Comparison of ENCODE assay signal across 12 mouse cellular contexts in the genomic region with DNA sequence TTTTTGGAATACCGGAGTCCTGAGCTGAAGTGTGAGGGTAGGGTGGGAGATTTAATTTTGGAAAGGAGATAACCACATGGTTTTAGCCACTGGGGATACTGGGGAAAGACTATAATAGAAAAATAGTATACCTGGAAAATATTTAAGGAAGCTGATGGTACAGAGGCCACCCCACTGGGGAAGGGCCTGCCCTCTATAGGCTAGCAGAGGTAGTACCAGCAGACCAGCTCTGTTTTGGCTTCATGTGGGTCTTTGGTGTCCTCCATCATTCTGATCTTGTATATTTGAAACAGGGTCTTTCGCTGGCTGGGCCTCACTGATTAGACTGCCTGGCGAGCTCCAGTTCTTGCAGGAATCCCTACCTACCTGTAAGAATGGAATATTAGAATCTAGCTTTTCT. TPM values are rescaled to one million over a fixed set of nuclear protein-coding genes. Genes with fewer than 3 reads are reported as not detected.
DNase-seq lines count a peak whose midpoint lies in the region; ATAC-seq and TF ChIP-seq lines count a peak whose summit lies in the region.
"Had no signal": no experiment of that assay in that cellular context is flagged by ENCODE, and none has a peak within 500 bp of the region (broad histone marks: within the 10 kb centered on the region; RNA-seq: fewer than 3 reads in every experiment).

No protein-coding gene starts in this region.

- H3K36me3 ChIP-seq in intestine, postnatal 0 days (ENCODE audit: control insufficient read depth, insufficient read depth), result no peaks in the 10 kb centered on the region
- no peaks in the 10 kb centered on the region for H3K36me3 ChIP-seq in intestine, embryonic 15.5 days
- no peaks in the 10 kb centered on the region for H3K36me3 ChIP-seq in forebrain, embryonic 15.5 days
- H3K36me3 ChIP-seq: heart, embryonic 15.5 days had no signal

- no peak overlapping the region for H3K9ac ChIP-seq in intestine, postnatal 0 days (ENCODE audit: low read depth, low read length)
- H3K9ac ChIP-seq in intestine, embryonic 15.5 days, result no peak overlapping the region
- H3K9ac ChIP-seq in forebrain, embryonic 15.5 days (replicated peaks), result no peak overlapping the region
- H3K9ac ChIP-seq: heart, embryonic 15.5 days had no signal

- TF ChIP-seq CTCF in intestine, postnatal 0 days (IDR thresholded peaks at IDR 0.05; ENCODE audit: low read depth), result peak; percentile 60

- no peaks in the 10 kb centered on the region for H3K4me1 ChIP-seq in intestine, postnatal 0 days (replicated peaks; ENCODE audit: control insufficient read depth, insufficient read depth, low read length)
- H3K4me1 ChIP-seq in intestine, embryonic 15.5 days (replicated peaks), result no peaks in the 10 kb centered on the region
- peaks cover 5% of the 10 kb centered on the region for H3K4me1 ChIP-seq in forebrain, embryonic 15.5 days
- H3K4me1 ChIP-seq: heart, embryonic 15.5 days had no signal

- H3K4me2 ChIP-seq in intestine, postnatal 0 days (replicated peaks; ENCODE audit: low read depth), result no peak overlapping the region
- no peak overlapping the region for H3K4me2 ChIP-seq in intestine, embryonic 15.5 days (replicated peaks)
- H3K4me2 ChIP-seq in forebrain, embryonic 15.5 days (replicated peaks), result no peak overlapping the region
- H3K4me2 ChIP-seq: heart, embryonic 15.5 days had no signal

- H3K9me3 ChIP-seq in intestine, postnatal 0 days (ENCODE audit: control insufficient read depth), result no peaks in the 10 kb centered on the region
- H3K9me3 ChIP-seq in intestine, embryonic 15.5 days, result no peaks in the 10 kb centered on the region
- H3K9me3 ChIP-seq in forebrain, embryonic 15.5 days, result no peaks in the 10 kb centered on the region
- H3K9me3 ChIP-seq: heart, embryonic 15.5 days had no signal

- H3K27me3 ChIP-seq in intestine, postnatal 0 days (replicated peaks; ENCODE audit: control insufficient read depth, insufficient read depth, low read length), result no peaks in the 10 kb centered on the region
- H3K27me3 ChIP-seq in intestine, embryonic 15.5 days (replicated peaks), result no peaks in the 10 kb centered on the region
- no peaks in the 10 kb centered on the region for H3K27me3 ChIP-seq in forebrain, embryonic 15.5 days
- H3K27me3 ChIP-seq: heart, embryonic 15.5 days had no signal

- no peak overlapping the region for H3K27ac ChIP-seq in intestine, postnatal 0 days (ENCODE audit: low read depth, low read length)
- H3K27ac ChIP-seq in intestine, embryonic 15.5 days, result no peak overlapping the region
- no peak overlapping the region for H3K27ac ChIP-seq in forebrain, embryonic 15.5 days (replicated peaks)
- H3K27ac ChIP-seq: heart, embryonic 15.5 days had no signal

- 65% methylated on average over 3 of the region's 3 CpGs for whole genome bisulfite sequencing in intestine, postnatal 0 days
- 64% methylated on average over 3 of the region's 3 CpGs for WGBS in intestine, embryonic 15.5 days
- WGBS in forebrain, embryonic 15.5 days, result 85% methylated on average over 3 of the region's 3 CpGs

- no peak for ATAC-seq in intestine, postnatal 0 days
- ATAC-seq in intestine, embryonic 15.5 days, result no peak
- ATAC-seq in megakaryocyte-erythroid progenitor cell, adult 5-6 weeks (replicated peaks; ENCODE audit: low FRiP score, low TSS enrichment, poor library complexity, severe bottlenecking), result 0 out of 2 replicates have a peak, but pooled peaks have one; percentile 67
- no peak for ATAC-seq in forebrain, embryonic 15.5 days (replicated peaks)

- DNase-seq in adrenal gland, adult 2 months, result peak; percentile 7
- no peak for DNase-seq in adrenal gland, postnatal 4 days (ENCODE audit: low spot score in 2 of 2)
- DNase-seq in lung, postnatal 10 days, result peak; percentile 3
- DNase-seq in lung, postnatal 4 days, result no peak
- DNase-seq: kidney, adult 9 months; lung, adult 18-20 months; thymus, adult 18-20 months had no signal

- H3K4me3 ChIP-seq in intestine, postnatal 0 days (ENCODE audit: low read depth, low read length), result no peak overlapping the region
- H3K4me3 ChIP-seq in intestine, embryonic 15.5 days (replicated peaks), result no peak overlapping the region
- no peak overlapping the region for H3K4me3 ChIP-seq in forebrain, embryonic 15.5 days
- H3K4me3 ChIP-seq: heart, embryonic 15.5 days had no signal

RNA-seq across cellular contexts. Expression of a gene that starts 24.0 kb away (rescaled TPM):
- total RNA-seq in adrenal gland, adult 2 months (2021), result 10 to 100 TPM; 25.5 to 37.6 TPM
- 62.6 and 75.9 TPM in 2 replicates for polyA plus RNA-seq in adrenal gland, adult 2 months (2012; rRNA removed)
- 10 to 100 TPM; 31.5 to 34.7 TPM for total RNA-seq in adrenal gland, postnatal 4 days (2021)
- 78.6 and 82.6 TPM in 2 replicates for polyA plus RNA-seq in intestine, postnatal 0 days (2015; fragmentation: Nextera tagmentation; extraction: Ambion mirVana)
- 68.2 and 70.9 TPM in 2 replicates for polyA plus RNA-seq in intestine, embryonic 15.5 days (2015; fragmentation: Nextera tagmentation; extraction: Ambion mirVana)
- 31.5 and 34.2 TPM in 2 replicates for total RNA-seq in megakaryocyte-erythroid progenitor cell, adult 5-6 weeks (2014; fragmentation: Nextera tagmentation)
- total RNA-seq in megakaryocyte-erythroid progenitor cell, adult 5-6 weeks (2017), result 13.8 and 36.9 TPM in 2 replicates
- 42.0 and 47.6 TPM in 2 replicates for polyA plus RNA-seq in forebrain, embryonic 15.5 days (2015; fragmentation: Nextera tagmentation; extraction: Ambion mirVana)

Comparison
In these comparisons a context has a peak if more than half of its experiments do, and no peak if none do; other contexts are left out.
1. DNase-seq: peak in adrenal gland, adult 2 months (single experiment) and lung, postnatal 10 days (single experiment); none in adrenal gland, postnatal 4 days (0 of 2) and lung, postnatal 4 days (0 of 2).